Comparison of ENCODE assay signal across 8 mouse cellular contexts in genomic region chr15:27467081-27467491, GRCm38 (mm10). TPM values are rescaled to one million over a fixed set of nuclear protein-coding genes. Genes with fewer than 3 reads are reported as not detected.
DNase-seq lines count a peak whose midpoint lies in the region; ATAC-seq and TF ChIP-seq lines count a peak whose summit lies in the region.

No protein-coding gene starts in this region.

- H3K9ac ChIP-seq in hindbrain, embryonic 16.5 days (ENCODE audit: low read depth, low read length), result peak overlapping the region; percentile 95
- H3K9ac ChIP-seq in midbrain, embryonic 16.5 days (ENCODE audit: low read depth, low read length), result peak overlapping the region; percentile 97

- H3K4me2 ChIP-seq in hindbrain, embryonic 16.5 days (ENCODE audit: low read length), result peak overlapping the region; percentile 68
- H3K4me2 ChIP-seq in midbrain, embryonic 16.5 days (ENCODE audit: low read length), result peak overlapping the region; percentile 73

- H3K27ac ChIP-seq in left cerebral cortex, adult 2 months, result peak overlapping the region; percentile 94
- peak overlapping the region; percentile 64; the same call in 1 of the 2 replicates for H3K27ac ChIP-seq in brown adipose tissue, adult 24 weeks (replicated peaks; ENCODE audit: low read depth, low read length)
- peak overlapping the region; percentile 95 for H3K27ac ChIP-seq in hindbrain, embryonic 16.5 days (ENCODE audit: low read depth, low read length)
- peak overlapping the region; percentile 96 for H3K27ac ChIP-seq in midbrain, embryonic 16.5 days (ENCODE audit: low read length)

- no peak for DNase-seq in left cerebral cortex, adult 2 months (ENCODE audit: extremely low spot score in 1 of 2, low spot score in 2 of 2)
- no peak for DNase-seq in left cerebral cortex, adult 11 months (ENCODE audit: low spot score)
- no peak for DNase-seq in spleen, adult 18-20 months
- DNase-seq in kidney, postnatal 4 days, result no peak
- DNase-seq in lung, postnatal 10 days, result no peak

- under 1% methylated on average over 23 of the region's 25 CpGs for WGBS in hindbrain, embryonic 16.5 days
- WGBS in midbrain, embryonic 16.5 days, result under 1% methylated on average over 25 of the region's 25 CpGs

- intact Hi-C loops in left cerebral cortex, adult 2 months (cut with DNase I), result loop anchor here (2.0 to 5.0 kb wide), 2 partner anchors 70 to 145 kb away; no protein-coding TSS in a partner anchor

- H3K9me3 ChIP-seq in hindbrain, embryonic 16.5 days (ENCODE audit: control insufficient read depth, low read length), result no peaks in the 10 kb centered on the region
- H3K9me3 ChIP-seq in midbrain, embryonic 16.5 days (replicated peaks; ENCODE audit: control insufficient read depth, low read length, poor library complexity, severe bottlenecking), result no peaks in the 10 kb centered on the region

- no peak for TF ChIP-seq CTCF in left cerebral cortex, adult 2 months (IDR thresholded peaks at IDR 0.05)

- peaks cover 5% of the 10 kb centered on the region; the same call in 1 of the 2 replicates for H3K4me1 ChIP-seq in brown adipose tissue, adult 24 weeks (ENCODE audit: control insufficient read depth, insufficient read depth, insufficient read length, low read length)
- peaks cover 16% of the 10 kb centered on the region for H3K4me1 ChIP-seq in hindbrain, embryonic 16.5 days (ENCODE audit: control insufficient read depth, insufficient read depth, low read depth, low read length)
- peaks cover 18% of the 10 kb centered on the region for H3K4me1 ChIP-seq in midbrain, embryonic 16.5 days (ENCODE audit: control insufficient read depth, insufficient read depth, low read length)

- peak overlapping the region; percentile 90 for H3K4me3 ChIP-seq in left cerebral cortex, adult 2 months
- peak overlapping the region; percentile 98 for H3K4me3 ChIP-seq in brown adipose tissue, adult 24 weeks (ENCODE audit: insufficient read depth, low read depth, low read length)
- peak overlapping the region; percentile 88 for H3K4me3 ChIP-seq in hindbrain, embryonic 16.5 days (ENCODE audit: low read length)
- peak overlapping the region; percentile 86 for H3K4me3 ChIP-seq in midbrain, embryonic 16.5 days (ENCODE audit: low read depth, low read length)

- ATAC-seq in hindbrain, embryonic 16.5 days, result peak; percentile 46
- no peak; the same call in none of the 2 replicates for ATAC-seq in midbrain, embryonic 16.5 days

- H3K27me3 ChIP-seq in hindbrain, embryonic 16.5 days (replicated peaks; ENCODE audit: control insufficient read depth, insufficient read depth, low read length), result no peaks in the 10 kb centered on the region
- peaks cover 2% of the 10 kb centered on the region; the same call in 1 of the 2 replicates for H3K27me3 ChIP-seq in midbrain, embryonic 16.5 days (ENCODE audit: control insufficient read depth, insufficient read depth, low read depth, low read length)

- H3K36me3 ChIP-seq in hindbrain, embryonic 16.5 days (ENCODE audit: control insufficient read depth, insufficient read depth, low read length), result no peaks in the 10 kb centered on the region
- no peaks in the 10 kb centered on the region for H3K36me3 ChIP-seq in midbrain, embryonic 16.5 days (ENCODE audit: control insufficient read depth, insufficient read depth, low read length)

RNA-seq across cellular contexts. Expression of gene Ank, which starts 0.6 kb away (rescaled TPM):
- 100 to 1,000 TPM; 173 to 176 TPM for total RNA-seq in left cerebral cortex, adult 2 months (2021)
- polyA plus RNA-seq in brown adipose tissue, adult 24 weeks (2012; ENCODE audit: insufficient read depth, insufficient read length, missing spikeins), result 179 and 208 TPM in 2 replicates
- 11.6 and 15.6 TPM in 2 replicates for polyA plus RNA-seq in hindbrain, embryonic 16.5 days (2015; fragmentation: Nextera tagmentation; extraction: Ambion mirVana)
- 15.0 and 15.7 TPM in 2 replicates for polyA plus RNA-seq in midbrain, embryonic 16.5 days (2015; fragmentation: Nextera tagmentation; extraction: Ambion mirVana)

Comparison
In these comparisons a context has a peak if more than half of its experiments do, and no peak if none do; other contexts are left out.
1. RNA of gene Ank, which starts 0.6 kb away (polyA plus RNA-seq): 179 to 208 TPM in brown adipose tissue, adult 24 weeks; 15.0 to 15.7 TPM in midbrain, embryonic 16.5 days and 11.6 to 15.6 TPM in hindbrain, embryonic 16.5 days; every median in the first group is over 10 times any median in the second.
2. Peak in every context shown above with its lines, with median percentiles within 50 percentile points of each other: H3K27ac ChIP-seq and H3K4me3 ChIP-seq.